9 mouse cellular contexts compared by ENCODE assay signal in the genomic region with DNA sequence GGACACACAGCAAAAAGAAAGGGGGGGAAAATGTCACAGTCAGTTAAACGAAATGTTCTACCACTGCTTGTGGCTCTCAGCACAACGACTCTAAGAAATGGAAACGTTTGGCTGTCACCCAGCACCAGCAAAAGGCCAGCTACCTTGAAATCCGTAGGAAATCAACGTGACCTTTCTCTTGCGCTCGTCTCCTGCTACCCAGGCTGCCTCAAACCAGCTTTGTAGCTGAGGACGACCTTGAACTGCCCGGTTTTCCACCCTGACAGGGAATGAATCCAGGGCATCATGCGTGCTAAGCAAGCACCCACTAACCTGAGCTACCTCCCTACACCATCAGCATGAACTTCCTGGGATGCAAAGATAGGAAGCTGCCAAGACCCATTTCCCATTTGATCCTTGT.
"Had no signal": no experiment of that assay in that cellular context is flagged by ENCODE, and none has a peak within 500 bp of the region (broad histone marks: within the 10 kb centered on the region; RNA-seq: fewer than 3 reads in every experiment).

No protein-coding gene starts in this region.

- H3K4me1 ChIP-seq: limb, embryonic 12.5 days had no signal

- DNase-seq: lung, adult 2 months; midbrain, embryonic 14.5 days; right cerebral cortex, adult 18-20 months; right cerebral cortex, postnatal 25 days had no signal

- H3K27ac ChIP-seq: kidney, postnatal 0 days; limb, embryonic 12.5 days; liver, embryonic 15.5 days; neural tube, embryonic 15.5 days had no signal

- H3K4me3 ChIP-seq: limb, embryonic 12.5 days; liver, embryonic 15.5 days; myocyte; neural tube, embryonic 15.5 days had no signal
